Mouse (Mus musculus) olfactory bulb, adult 2 months (tissue): Measurements from ENCODE around the gene Dcst2. TPM values are rescaled to one million over a fixed set of nuclear protein-coding genes. Genes with fewer than 3 reads are reported as not detected.

Experiments used
- H3K27ac ChIP-seq: fragments of 200-500 bp; 2 replicates; pipeline ENCODE4 v1.5.1; 2012; ENCODE audit warnings: low read depth, low read length; ENCODE audit not compliant: insufficient read depth
- H3K4me1 ChIP-seq: fragments of 200-500 bp; 2 replicates; pipeline ENCODE4 v1.6.1; 2012; ENCODE audit warnings: low read length; ENCODE audit not compliant: control insufficient read depth, insufficient read depth
- H3K4me3 ChIP-seq: fragments of 200-500 bp; 2 replicates; pipeline ENCODE4 v1.5.1; 2012; ENCODE audit warnings: mild to moderate bottlenecking, low read depth, low read length, moderate library complexity; ENCODE audit not compliant: insufficient read depth
- CTCF ChIP-seq: fragments of 200-500 bp; IDR thresholded peaks from 2 replicates; pipeline ENCODE4 v1.5.1; 2012; ENCODE audit warnings: low read depth, mild to moderate bottlenecking, low read length, moderate library complexity; ENCODE audit not compliant: insufficient read depth
- POLR2A ChIP-seq: fragments of 200-500 bp; IDR thresholded peaks from 2 replicates; pipeline ENCODE4 v1.6.1; 2012; ENCODE audit warnings: mild to moderate bottlenecking, low read depth, low read length, moderate library complexity; ENCODE audit not compliant: insufficient read depth
- WGBS: fragments of 180-500 bp; shearing (Covaris S2); methylation state at CpG from one replicate; pipeline ENCODE4 v1.1.7; 2018; 5-methylcytosine and 5-hydroxymethylcytosine counted together
- polyA plus RNA-seq: library from polyadenylated mRNA; stranded (reverse); fragments of >200 nt; gene quantifications from 2 replicates; pipeline ENCODE4 v1.2.4, GENCODE M21; 2012; ENCODE audit warnings: low replicate concordance; ENCODE audit not compliant: missing spikeins, insufficient read depth, insufficient read length

Dcst2 gene
- polyA plus RNA-seq, 1 experiment = not detected

DNA sequence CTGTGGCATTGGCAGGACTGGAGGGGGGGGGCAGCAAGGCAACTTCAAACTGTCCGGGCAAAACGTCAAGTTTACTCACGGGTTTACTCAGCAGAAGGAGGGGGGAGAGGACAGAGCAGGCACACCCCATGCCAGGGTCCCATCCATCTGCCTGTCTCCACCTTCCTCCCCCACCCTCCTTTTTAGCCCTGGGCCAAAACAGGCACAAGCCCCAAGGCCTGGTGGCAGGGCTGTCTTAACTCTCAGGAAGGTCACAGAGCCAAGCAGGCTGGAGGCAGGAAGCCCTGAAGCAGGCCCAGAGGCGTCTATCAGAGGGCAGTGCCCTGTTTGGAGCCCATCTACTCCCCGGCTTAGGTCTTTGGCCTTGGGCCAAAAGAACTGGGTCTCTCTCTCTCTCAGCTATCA lies 28.3 kb downstream of the Dcst2 start:
- H3K4me3 ChIP-seq = no peak overlapping the region
- H3K27ac ChIP-seq = no peak overlapping the region
- H3K4me1 ChIP-seq = peaks cover 50% of the 10 kb centered on the region
- TF ChIP-seq POLR2A = no peak
- TF ChIP-seq CTCF = no peak
- 45% methylated on average over 5 of the region's 5 CpGs for WGBS

DNA sequence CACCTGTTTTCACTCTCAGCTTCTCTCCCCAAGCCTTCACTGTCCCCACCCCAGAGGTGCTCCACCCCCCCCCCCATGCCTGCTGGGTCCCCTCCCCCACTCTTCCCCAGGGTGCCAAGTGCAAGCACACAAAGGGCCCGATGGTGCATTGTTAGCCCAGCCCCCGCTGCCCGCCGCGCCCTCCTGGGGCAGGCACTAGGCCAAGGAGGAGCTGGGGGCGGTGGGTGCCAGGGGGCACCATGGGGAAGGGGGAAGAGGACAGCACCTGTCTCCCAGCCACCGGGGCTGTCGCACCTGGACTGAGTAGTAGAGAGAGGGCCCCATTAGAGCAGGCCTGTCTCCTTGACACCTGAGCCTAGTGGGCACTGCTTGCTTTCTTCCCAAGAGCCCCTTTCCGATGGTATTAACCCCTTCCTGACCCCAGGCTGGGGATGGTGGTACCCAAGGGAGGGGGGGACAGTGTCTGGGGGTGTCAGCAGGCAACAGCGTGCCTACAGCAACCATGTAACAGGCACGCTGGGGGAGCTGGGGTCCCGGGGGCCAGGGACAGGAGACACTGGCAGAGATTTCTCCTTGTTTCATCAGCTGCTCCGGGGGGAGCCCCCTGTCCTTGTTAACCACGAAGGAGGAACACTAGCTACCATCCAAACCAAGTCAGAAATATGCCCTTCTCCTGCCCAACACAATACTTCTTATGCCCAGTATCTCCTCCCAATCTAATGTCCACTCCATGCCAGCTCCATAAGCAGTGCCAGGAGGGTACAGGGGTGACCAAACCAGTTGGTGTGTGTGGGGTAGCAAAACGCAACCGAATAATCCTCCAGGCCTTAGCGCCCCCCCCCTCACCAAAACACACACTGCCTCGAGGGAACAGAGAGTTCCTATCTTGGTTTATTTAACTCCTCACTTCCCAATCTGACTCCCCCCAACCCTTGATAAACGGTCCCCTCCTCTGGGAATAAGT lies 29.2 kb downstream of the Dcst2 start:
- TF ChIP-seq CTCF (no peak), POLR2A (no peak)
- peak overlapping the region; percentile 50 for H3K4me3 ChIP-seq
- H3K4me1 ChIP-seq = peaks cover 52% of the 10 kb centered on the region
- 15% methylated on average over 19 of the region's 19 CpGs for WGBS
- H3K27ac ChIP-seq = no peak overlapping the region; the same call in 1 of the 2 replicates

DNA sequence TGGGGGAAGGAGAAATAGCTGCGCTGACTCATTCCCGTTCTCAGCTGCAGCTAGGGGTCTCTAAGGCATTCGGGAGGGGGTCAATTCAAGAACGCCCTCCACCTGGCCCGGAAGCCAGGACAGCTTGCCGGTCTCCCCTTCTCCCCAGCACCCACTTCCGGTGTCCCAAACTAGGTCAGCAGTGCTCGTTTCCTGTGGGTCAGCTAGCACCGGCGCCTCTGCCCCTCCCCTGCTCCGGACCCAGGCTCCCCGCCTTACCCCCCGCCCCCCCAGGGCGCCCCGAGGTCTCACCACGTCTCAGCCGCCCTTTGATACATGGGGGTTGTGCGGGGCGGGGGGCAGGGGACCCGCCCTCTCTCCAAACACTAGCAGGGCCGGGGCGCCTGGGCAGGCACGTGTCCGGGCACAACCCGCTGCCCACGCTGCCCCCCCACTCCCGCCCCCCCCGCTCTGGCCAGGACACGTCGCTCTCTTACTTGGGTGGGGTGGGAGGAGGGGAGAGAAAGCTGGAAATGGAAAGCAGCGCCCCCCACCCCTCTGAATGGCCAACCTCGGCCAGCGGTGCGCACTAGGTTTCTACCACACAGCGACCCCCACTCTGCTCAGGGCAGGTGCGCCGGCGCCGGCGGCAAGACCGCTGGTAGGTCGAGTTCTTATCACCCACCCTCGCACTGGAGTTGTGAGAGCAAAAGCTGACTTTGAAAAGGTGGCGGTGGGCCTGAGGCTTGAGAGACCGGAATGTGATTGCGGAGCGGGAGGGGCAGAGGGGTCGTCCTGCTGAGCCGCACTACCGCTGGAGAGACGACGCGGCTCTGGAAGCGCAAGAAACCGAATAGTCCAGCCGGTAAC lies 30.1 kb downstream of the Dcst2 start:
- under 1% methylated on average over 56 of the region's 56 CpGs for WGBS
- TF ChIP-seq POLR2A (no peak), CTCF (no peak)
- Histone ChIP-seq H3K4me3 (peak overlapping the region; percentile 50), H3K27ac (no peak overlapping the region; the same call in 1 of the 2 replicates), H3K4me1 (peaks cover 56% of the 10 kb centered on the region)

DNA sequence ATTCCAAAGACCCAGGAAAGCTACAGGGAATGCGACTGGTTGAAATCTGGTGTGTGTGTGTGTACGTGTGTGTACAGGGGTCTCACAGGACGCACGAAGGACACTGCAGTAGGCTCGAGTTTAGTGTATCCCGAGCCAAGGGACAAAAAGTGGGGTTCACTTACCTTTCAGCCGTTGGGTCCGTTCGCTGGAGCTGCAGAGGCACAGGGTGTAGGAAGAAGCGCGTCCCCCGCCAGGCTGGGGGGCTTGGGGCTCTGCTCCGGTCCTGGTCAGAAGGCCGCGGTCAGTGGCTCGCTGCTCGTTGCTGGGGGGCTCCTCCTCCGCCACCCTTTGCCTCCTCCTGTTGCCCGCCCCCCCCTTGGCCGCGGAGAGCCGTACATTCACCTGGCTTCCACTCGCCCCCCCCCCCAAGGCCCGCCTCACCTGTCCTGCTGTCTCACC lies 31.1 kb downstream of the Dcst2 start:
- under 1% methylated on average over 24 of the region's 24 CpGs for WGBS

DNA sequence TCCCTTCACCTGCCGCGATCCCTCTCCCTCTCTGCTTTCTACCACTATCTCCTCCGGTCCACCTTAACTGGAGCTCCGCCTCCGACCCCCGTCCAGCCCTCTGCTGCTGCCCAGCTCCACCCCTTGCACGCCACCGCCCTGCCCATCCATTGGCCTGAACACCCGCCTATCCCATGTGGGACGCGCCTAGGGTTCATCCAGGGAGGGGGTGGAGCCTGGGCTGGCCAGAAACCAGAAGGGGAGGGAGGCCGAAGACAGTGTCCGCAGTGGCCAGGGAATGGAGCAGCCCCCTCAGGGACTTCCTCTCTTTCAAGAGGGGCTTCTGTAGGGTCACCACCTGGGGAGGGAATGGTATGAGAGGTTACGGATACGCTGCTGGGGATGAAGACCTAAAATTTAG lies 31.8 kb downstream of the Dcst2 start:
- TF ChIP-seq CTCF (no peak), POLR2A (peak; percentile 58)
- Histone ChIP-seq H3K27ac (peak overlapping the region; percentile 83), H3K4me3 (peak overlapping the region; percentile 54), H3K4me1 (peaks cover 45% of the 10 kb centered on the region)
- WGBS = 2% methylated on average over 15 of the region's 15 CpGs

More for the DNA sequence above, 31.1 kb downstream of the Dcst2 start:
- Histone ChIP-seq H3K4me1 (peaks cover 52% of the 10 kb centered on the region), H3K4me3 (peak overlapping the region; percentile 50), H3K27ac (no peak overlapping the region)
- TF ChIP-seq CTCF (no peak), POLR2A (no peak)

DNA sequence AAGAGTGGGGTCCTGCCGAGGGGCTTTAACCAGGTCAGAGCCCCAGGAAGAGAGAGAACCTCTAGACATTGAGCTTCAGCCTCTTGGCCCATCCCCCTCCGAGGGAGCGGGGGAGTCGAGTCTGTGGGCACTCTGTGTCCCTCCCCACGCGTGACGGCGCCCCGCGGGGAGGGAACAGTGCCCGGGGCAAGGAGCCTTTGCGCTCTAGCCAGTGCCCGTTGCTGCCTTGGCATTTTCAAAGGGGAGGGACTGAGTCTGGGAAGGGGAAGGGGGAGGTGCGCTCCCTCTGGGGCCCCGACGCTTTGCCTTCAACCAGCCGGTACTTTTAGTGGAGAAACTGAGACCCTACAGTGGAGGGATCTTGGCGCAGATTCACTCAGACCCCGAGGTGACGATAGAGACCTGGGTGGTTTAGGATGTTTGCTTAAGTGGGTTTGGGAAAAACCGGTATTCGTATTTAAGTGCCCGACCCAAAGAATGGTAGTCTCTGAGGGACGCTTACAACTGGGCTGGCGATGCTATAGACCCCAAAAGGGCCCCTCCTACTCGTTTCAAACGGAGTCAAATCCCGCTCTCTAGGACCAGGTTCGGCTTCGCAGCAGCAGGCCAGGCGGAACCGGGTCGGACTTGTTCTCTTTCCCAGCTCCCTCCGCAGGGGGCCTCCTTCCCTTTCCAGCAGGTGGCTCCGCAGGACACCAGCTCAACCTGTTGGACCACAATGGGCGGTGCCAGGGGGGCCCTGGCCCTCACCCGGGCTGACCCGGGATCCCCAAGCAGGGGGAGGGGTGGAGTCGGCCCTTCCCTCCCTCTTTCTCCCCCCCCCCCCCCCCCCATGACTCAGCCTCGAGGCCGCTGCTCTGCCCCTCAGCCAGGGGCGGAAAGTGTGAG lies 32.5 kb downstream of the Dcst2 start, which contains the start of gene Zbtb7b:
Gene Zbtb7b, minus strand, starts transcription at position 771 of the 888 bp plus-strand sequence.
- WGBS = under 1% methylated on average over 42 of the region's 42 CpGs
- peak within 1 kb of the TSS; percentile 83 for H3K27ac ChIP-seq
- H3K4me1 ChIP-seq = peaks cover 45% of the 10 kb centered on the region

DNA sequence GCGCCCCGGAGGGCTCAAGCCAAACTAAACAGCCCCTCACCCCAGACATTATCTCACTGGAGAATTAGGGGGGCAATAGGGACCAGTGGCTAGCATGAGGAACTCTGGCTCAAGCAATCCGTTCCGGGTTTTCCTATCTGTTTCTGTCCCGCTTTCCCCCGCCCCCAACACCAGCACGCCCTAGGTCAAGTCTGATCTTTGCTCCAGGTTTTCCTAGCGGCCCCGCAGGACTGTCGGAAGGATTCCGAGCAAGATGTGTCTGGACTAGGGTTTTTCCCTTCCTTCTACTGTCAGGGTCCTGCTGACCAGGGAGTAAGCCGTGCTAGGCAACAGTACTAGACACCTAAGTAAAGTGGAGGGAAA lies 33.1 kb downstream of the Dcst2 start:
- H3K4me1 ChIP-seq = peaks cover 45% of the 10 kb centered on the region
- no peak overlapping the region for H3K27ac ChIP-seq
- peak overlapping the region; percentile 54; the same call in 1 of the 2 replicates for H3K4me3 ChIP-seq
- TF ChIP-seq CTCF (no peak), POLR2A (no peak)
- under 1% methylated on average over 12 of the region's 12 CpGs for WGBS

More for the DNA sequence above, 32.5 kb downstream of the Dcst2 start, which contains the start of gene Zbtb7b:
- no peak; the same call in 1 of the 2 replicates for TF ChIP-seq POLR2A
- TF ChIP-seq CTCF = no peak
- H3K4me3 ChIP-seq = peak within 1 kb of the TSS; percentile 54

DNA sequence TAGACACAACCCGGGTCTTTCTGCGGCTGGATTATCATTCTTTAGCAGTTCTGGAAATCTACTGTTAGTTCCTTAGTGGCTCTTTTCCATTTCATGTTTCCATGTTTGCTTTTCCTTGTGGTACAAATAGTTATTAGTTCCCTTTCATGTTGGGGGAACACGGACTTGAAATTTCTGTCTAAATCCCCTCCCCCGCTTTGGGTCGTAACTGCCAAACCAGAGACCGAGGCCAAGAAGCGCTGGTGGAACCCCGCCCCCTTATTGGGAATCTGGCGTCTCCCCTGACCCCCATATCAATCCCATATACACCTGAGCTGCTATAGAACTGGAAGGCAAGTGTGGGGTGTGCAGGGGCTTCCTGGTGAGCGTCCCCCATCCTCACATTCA lies 33.6 kb downstream of the Dcst2 start:
- no peak for TF ChIP-seq POLR2A
- TF ChIP-seq CTCF = no peak
- peak overlapping the region; percentile 54; the same call in 1 of the 2 replicates for H3K4me3 ChIP-seq
- peaks cover 42% of the 10 kb centered on the region for H3K4me1 ChIP-seq
- no peak overlapping the region for H3K27ac ChIP-seq
- WGBS = 9% methylated on average over 10 of the region's 10 CpGs
